Mouse (Mus musculus) left cerebral cortex, adult 2 months (tissue): ENCODE measurements around the gene Draxin. TPM values are rescaled to one million over a fixed set of nuclear protein-coding genes. Genes with fewer than 3 reads are reported as not detected.

Source experiments
- DNase-seq, 2 experiments: peaks; one replicate each; pipeline ENCODE4 v3.0.0; 2021 to 2022; ENCODE audit warnings: low spot score in 2 of 2, mixed read lengths in 1 of 2; ENCODE audit errors: extremely low spot score in 1 of 2
- H3K27ac ChIP-seq: fragments of 200-600 bp; 2 replicates; pipeline ENCODE4 v1.8.1; 2022
- H3K4me3 ChIP-seq: fragments of 200-600 bp; 2 replicates; pipeline ENCODE4 v1.8.1; 2022
- CTCF ChIP-seq: fragments of 200-600 bp; IDR thresholded peaks from 2 replicates; pipeline ENCODE4 v1.8.1; 2022; ENCODE audit warnings: antibody characterized with exemption, mild to moderate bottlenecking, moderate library complexity
- intact Hi-C: fragments of 180-260 bp; cut with DNase I; formaldehyde crosslinking; loops from one replicate; pipeline ENCODE4 v1.15.1; 2025
- total RNA-seq, 2 experiments: library from RNA; stranded (reverse); gene quantifications; 2 replicates each; pipeline ENCODE4 v1.2.3; 2021

Draxin gene
- total RNA-seq, 2 experiments from 2014 or later = 0.20 to 0.30 TPM

- H3K27ac ChIP-seq = no peak overlapping the region
- TF ChIP-seq CTCF = no peak
- intact Hi-C loops = no loop called here
- no peak for DNase-seq
- no peak overlapping the region for H3K4me3 ChIP-seq
Measured at GRCm38 (mm10) chr4:148107621-148108291, 22.7 kb downstream of the Draxin start.

GRCm38 (mm10) chr4:148104146-148104545 is 26.4 kb downstream of the Draxin start:
- H3K27ac ChIP-seq = no peak overlapping the region
- no peak overlapping the region for H3K4me3 ChIP-seq
- no peak for DNase-seq
- TF ChIP-seq CTCF = no peak
- intact Hi-C loops = no loop called here

- peak; percentile 71 to 77 for DNase-seq
- peak overlapping the region; percentile 38 for H3K4me3 ChIP-seq
- no peak overlapping the region; the same call in 1 of the 2 replicates for H3K27ac ChIP-seq
- peak; percentile 74 for TF ChIP-seq CTCF
- intact Hi-C loops = no loop called here
Measured at GRCm38 (mm10) chr4:148101801-148102527, 28.5 kb downstream of the Draxin start.

DNA sequence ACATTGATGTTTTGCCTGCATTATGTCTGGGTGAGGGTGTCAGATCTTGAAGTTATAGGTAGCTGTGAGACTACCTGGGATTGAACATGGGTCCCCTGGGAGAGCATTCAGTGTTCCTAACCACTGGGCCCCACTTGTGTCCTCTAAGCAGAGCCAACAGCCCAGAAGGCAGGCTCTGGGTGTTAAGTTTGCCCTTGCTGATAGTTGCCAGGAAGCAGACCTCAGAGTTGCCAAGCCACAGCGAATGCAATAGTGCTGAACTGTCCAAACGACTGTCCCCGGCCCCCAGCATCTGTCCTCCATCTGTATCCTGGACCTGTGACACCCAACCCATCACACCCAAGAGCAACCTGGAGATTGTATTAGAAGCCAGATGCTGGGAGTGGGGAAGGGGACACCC is 31.8 kb downstream of the Draxin start:
- no peak for DNase-seq
- TF ChIP-seq CTCF = no peak
- Histone ChIP-seq H3K27ac (no peak overlapping the region), H3K4me3 (no peak overlapping the region)
- intact Hi-C loops = no loop called here

DNA sequence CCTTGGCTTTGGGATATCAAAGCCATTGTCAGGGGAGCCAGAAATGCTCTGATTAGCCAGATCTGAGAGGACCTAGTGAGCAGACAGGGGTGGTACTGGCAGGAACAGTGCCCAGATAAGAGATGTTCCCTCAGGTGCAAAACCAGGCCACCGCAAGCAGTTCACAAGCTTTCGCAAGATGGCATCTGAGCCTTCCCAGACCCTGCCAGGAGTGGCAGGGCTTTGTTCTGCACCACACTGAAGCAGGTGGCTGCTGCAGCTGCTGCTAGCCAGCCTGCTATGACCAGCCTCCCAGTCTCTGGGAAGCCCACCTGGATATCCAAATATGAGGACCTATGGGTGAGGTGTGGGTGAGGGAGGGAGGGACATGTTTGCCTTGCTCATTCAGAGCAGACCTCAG is 32.6 kb downstream of the Draxin start:
- intact Hi-C loops = no loop called here
- Histone ChIP-seq H3K27ac (no peak overlapping the region), H3K4me3 (no peak overlapping the region)
- DNase-seq = no peak
- TF ChIP-seq CTCF = no peak

- Histone ChIP-seq H3K4me3 (no peak overlapping the region), H3K27ac (no peak overlapping the region)
- intact Hi-C loops = no loop called here
- no peak for TF ChIP-seq CTCF
- no peak for DNase-seq
Measured at GRCm38 (mm10) chr4:148095081-148095480, 35.4 kb downstream of the Draxin start.

DNA sequence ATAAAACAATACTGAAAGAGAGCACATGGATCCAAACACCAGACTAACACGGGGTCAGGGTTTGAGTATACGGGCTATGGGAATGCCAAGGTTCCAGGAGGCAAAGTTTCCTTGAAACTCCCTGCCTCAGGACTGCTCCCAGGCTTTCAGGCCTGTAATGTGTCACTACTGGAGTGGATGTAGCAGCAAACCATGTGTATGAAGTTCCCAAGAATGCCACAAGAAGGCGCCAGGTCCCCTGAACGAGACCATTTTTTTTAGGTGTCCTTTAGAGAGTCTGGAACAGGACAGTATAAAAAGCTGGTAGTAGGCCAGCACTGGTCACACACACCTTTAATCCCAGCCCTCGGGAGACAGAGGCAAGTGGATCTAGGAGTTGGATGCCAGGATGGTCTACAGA is 36.3 kb downstream of the Draxin start:
- intact Hi-C loops = no loop called here
- peak; percentile 6 for TF ChIP-seq CTCF
- Histone ChIP-seq H3K27ac (no peak overlapping the region), H3K4me3 (no peak overlapping the region)
- no peak for DNase-seq

DNA sequence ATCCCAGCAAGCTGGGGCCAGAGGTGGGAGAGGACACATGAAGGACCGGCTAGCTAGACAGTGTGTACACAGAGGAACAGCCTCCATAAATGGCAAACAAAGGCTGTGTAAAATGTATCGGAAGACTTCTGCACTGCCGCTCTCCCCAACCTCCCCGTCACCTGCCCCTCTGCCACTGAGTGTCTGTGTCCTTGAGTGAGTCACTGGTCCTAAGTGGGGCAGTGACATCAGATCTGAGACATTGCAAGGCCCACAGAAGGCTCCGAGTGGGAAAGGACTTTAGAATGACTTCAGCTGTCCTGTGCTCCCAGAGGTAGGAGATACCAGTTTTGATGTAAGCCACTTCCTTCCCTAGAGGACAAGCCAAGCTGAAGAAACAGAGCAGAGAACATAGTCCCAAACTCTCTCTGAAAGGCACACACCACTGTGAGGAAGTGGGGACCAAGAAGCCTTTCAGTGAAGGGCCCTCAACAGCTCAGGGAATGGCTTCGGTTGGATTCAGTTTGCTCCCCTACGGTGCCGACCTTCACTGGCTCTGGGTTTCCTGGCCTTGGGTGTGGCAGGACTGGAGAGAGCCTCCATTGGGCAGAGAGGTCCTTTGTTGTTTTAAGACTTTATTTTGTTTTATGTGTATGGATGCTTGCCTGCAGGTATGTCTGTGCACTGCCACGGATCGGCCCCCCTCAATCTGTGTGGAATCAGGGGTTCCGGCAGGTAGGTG is 37.8 kb downstream of the Draxin start:
- DNase-seq = no peak
- no peak for TF ChIP-seq CTCF
- Histone ChIP-seq H3K27ac (no peak overlapping the region), H3K4me3 (no peak overlapping the region)
- intact Hi-C loops = no loop called here

DNA sequence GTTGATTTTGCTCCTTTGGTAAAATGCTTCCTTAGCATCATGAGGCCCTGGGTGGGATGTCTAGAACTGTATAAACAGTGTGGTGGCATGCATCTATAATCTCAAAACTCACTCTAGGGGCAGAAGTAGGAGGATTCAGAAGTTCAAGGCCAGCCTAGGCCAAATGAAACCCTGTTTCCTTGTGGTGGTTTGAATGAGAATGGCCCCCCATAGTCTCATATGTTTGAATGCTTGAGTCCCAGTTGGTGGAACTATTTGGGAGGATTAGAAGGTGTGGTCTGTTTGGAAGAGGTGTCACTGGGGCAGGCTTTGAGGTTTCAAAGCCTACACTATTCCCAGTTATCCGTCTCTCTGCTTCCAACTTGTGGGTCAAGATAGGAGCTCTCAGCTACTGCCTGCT is 39.3 kb downstream of the Draxin start:
- intact Hi-C loops = no loop called here
- no peak for TF ChIP-seq CTCF
- no peak for DNase-seq

GRCm38 (mm10) chr4:148089166-148089565 is 41.3 kb downstream of the Draxin start:
- no peak overlapping the region for H3K27ac ChIP-seq
- intact Hi-C loops = no loop called here
- TF ChIP-seq CTCF = no peak
- DNase-seq = no peak
- H3K4me3 ChIP-seq = no peak overlapping the region

More for the DNA sequence above, 39.3 kb downstream of the Draxin start:
- H3K4me3 ChIP-seq = no peak overlapping the region
- no peak overlapping the region for H3K27ac ChIP-seq

DNA sequence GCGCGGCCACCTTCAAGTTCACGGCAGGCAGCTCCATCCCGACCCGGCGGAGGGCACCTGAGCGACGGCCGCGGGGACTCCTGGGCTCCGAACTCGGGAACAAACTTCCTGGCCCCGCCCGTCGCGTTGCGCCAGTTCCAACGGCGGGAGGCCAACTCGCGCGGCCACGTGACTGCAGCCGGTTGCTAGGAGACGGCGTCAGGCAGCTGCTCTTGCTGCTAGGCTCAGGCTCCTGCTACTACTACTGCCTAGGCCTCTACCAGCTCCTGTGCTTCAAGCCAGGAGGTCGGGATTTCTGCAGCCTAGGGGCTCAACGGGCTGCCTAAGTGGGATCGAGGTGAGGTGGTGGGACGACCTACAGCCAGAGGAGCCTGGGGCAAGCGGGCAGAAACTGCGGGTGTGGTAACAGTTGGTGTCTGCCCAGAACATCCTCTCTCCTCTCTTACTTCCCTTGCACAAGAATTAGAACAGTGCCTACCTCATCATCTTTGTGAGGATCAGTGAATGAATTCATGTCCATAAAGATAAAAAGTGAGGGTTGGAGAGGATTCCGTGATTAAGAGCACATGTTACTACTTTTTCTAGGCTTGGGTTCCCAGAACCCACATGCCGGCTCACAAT is 42.5 kb downstream of the Draxin start, which contains the start of gene Agtrap:
Gene Agtrap, minus strand, starts transcription at position 125 of the 621 bp plus-strand sequence.
- Histone ChIP-seq H3K4me3 (peak within 1 kb of the TSS; percentile 65), H3K27ac (peak within 1 kb of the TSS; percentile 77)
- no peak for TF ChIP-seq CTCF
- intact Hi-C loops = no loop called here
- peak; percentile 92 to 94 for DNase-seq
